Mouse (Mus musculus): ENCODE data around the gene Eppin. TPM values are rescaled to one million over a fixed set of nuclear protein-coding genes. Genes with fewer than 3 reads are reported as not detected.

Eppin gene
- polyA plus RNA-seq (2012; rRNA removed): not detected in 2 replicates

GRCm38 (mm10) chr2:164593494-164593893 is at the start of gene Eppin:
Eppin (minus strand) TSS chr2:164593594.

GRCm38 (mm10) chr2:164638696-164639095 is 45.3 kb upstream of the Eppin start, which contains the start of gene Wfdc16:
Wfdc16 (minus strand) TSS chr2:164638796.

GRCm38 (mm10) chr2:164613471-164613870 is 20.1 kb upstream of the Eppin start, which contains the start of the genes Wfdc6b and Wfdc8:
Wfdc6b (plus strand) TSS chr2:164613522.
Wfdc8 (minus strand) TSS chr2:164613626.

GRCm38 (mm10) chr2:164585025-164585725 is 8.2 kb downstream of the Eppin start, which contains the start of gene Wfdc6a:
Wfdc6a (minus strand) TSS chr2:164585447.

GRCm38 (mm10) chr2:164573359-164573758 is 20.0 kb downstream of the Eppin start, which contains the start of gene Spint3:
Spint3 (minus strand) TSS chr2:164573459.

GRCm38 (mm10) chr2:164562391-164563188 is 30.8 kb downstream of the Eppin start, which contains the start of gene Wfdc2:
Wfdc2 (plus strand) TSS chr2:164562413.

Other genes starting within 250 kb of the Eppin start
- 0.16 and 0.70 TPM in 2 replicates for gene Slpi, start 204.5 kb downstream of the Eppin start, polyA plus RNA-seq (2012; rRNA removed)
- 0.23 and 0.35 TPM in 2 replicates for gene Rbpjl, start 190.5 kb downstream of the Eppin start, polyA plus RNA-seq (2012; rRNA removed)
- gene Matn4, start 188.4 kb downstream of the Eppin start, polyA plus RNA-seq (2012; rRNA removed): 7.2 and 8.0 TPM in 2 replicates
- 4.0 and 5.1 TPM in 2 replicates for gene Sdc4, start 149.7 kb downstream of the Eppin start, polyA plus RNA-seq (2012; rRNA removed)
- gene Sys1, start 136.6 kb downstream of the Eppin start, polyA plus RNA-seq (2012; rRNA removed): 64.2 TPM in 2 replicates
- 9.1 and 11.2 TPM in 2 replicates for gene Gm20458, start 132.6 kb downstream of the Eppin start, polyA plus RNA-seq (2012; rRNA removed)
- gene Trp53tg5, start 119.9 kb downstream of the Eppin start, polyA plus RNA-seq (2012; rRNA removed): not detected in 2 replicates
- gene Dbndd2, start 107.5 kb downstream of the Eppin start, polyA plus RNA-seq (2012; rRNA removed): 21.0 and 24.6 TPM in 2 replicates
- 81.4 and 104 TPM in 2 replicates for gene Pigt, start 96.1 kb downstream of the Eppin start, polyA plus RNA-seq (2012; rRNA removed)
- 2.1 and 3.3 TPM in 2 replicates for gene Wfdc2, start 31.2 kb downstream of the Eppin start, polyA plus RNA-seq (2012; rRNA removed)
- gene Spint3, start 20.1 kb downstream of the Eppin start, polyA plus RNA-seq (2012; rRNA removed): not detected in 2 replicates
- 0.15 TPM in 1 of 2 replicates, not detected in the other for gene Wfdc6a, start 8.1 kb downstream of the Eppin start, polyA plus RNA-seq (2012; rRNA removed)
- gene Wfdc6b, start 19.9 kb upstream of the Eppin start, polyA plus RNA-seq (2012; rRNA removed): not detected in 2 replicates
- gene Wfdc8, start 20.0 kb upstream of the Eppin start, polyA plus RNA-seq (2012; rRNA removed): not detected in 2 replicates
- not detected in 2 replicates for gene Wfdc16, start 45.2 kb upstream of the Eppin start, polyA plus RNA-seq (2012; rRNA removed)
- gene Wfdc10, start 62.5 kb upstream of the Eppin start, polyA plus RNA-seq (2012; rRNA removed): 0.21 TPM in 1 of 2 replicates, not detected in the other
- gene Wfdc9, start 63.0 kb upstream of the Eppin start, polyA plus RNA-seq (2012; rRNA removed): not detected in 2 replicates
- gene Wfdc11, start 80.5 kb upstream of the Eppin start, polyA plus RNA-seq (2012; rRNA removed): not detected in 2 replicates
- gene Wfdc13, start 91.5 kb upstream of the Eppin start, polyA plus RNA-seq (2012; rRNA removed): not detected in 2 replicates
- not detected in 2 replicates for gene Spint4, start 104.9 kb upstream of the Eppin start, polyA plus RNA-seq (2012; rRNA removed)
- gene Spint5, start 121.7 kb upstream of the Eppin start, polyA plus RNA-seq (2012; rRNA removed): not detected in 2 replicates
- gene Wfdc3, start 152.3 kb upstream of the Eppin start, polyA plus RNA-seq (2012; rRNA removed): 1.0 and 1.3 TPM in 2 replicates
- 51.1 and 51.2 TPM in 2 replicates for gene Dnttip1, start 152.4 kb upstream of the Eppin start, polyA plus RNA-seq (2012; rRNA removed)
- gene Ube2c, start 176.3 kb upstream of the Eppin start, polyA plus RNA-seq (2012; rRNA removed): 38.6 and 43.3 TPM in 2 replicates
- gene Tnnc2, start 186.4 kb upstream of the Eppin start, polyA plus RNA-seq (2012; rRNA removed): 1.3 and 106 TPM in 2 replicates
- gene Snx21, start 192.2 kb upstream of the Eppin start, polyA plus RNA-seq (2012; rRNA removed): 47.2 TPM in 2 replicates
- 28.9 and 30.7 TPM in 2 replicates for gene Acot8, start 211.3 kb upstream of the Eppin start, polyA plus RNA-seq (2012; rRNA removed)
- gene Zswim3, start 211.5 kb upstream of the Eppin start, polyA plus RNA-seq (2012; rRNA removed): 9.1 and 9.4 TPM in 2 replicates
- gene Zswim1, start 229.1 kb upstream of the Eppin start, polyA plus RNA-seq (2012; rRNA removed): 8.7 and 11.1 TPM in 2 replicates
- gene Spata25, start 234.9 kb upstream of the Eppin start, polyA plus RNA-seq (2012; rRNA removed): 0.12 TPM in 1 of 2 replicates, not detected in the other
- gene Ctsa, start 239.3 kb upstream of the Eppin start, polyA plus RNA-seq (2012; rRNA removed): 116 TPM in 2 replicates
- gene Neurl2, start 239.9 kb upstream of the Eppin start, polyA plus RNA-seq (2012; rRNA removed): 5.8 and 5.9 TPM in 2 replicates

All from central nervous system, embryonic 18 days (tissue).